Mouse (Mus musculus) lung, embryonic 15.5 days (tissue): ENCODE measurements around the gene Zfp212. TPM values are rescaled to one million over a fixed set of nuclear protein-coding genes. Genes with fewer than 3 reads are reported as not detected.
"Not testable (repeated sequence)": the region's sequence is repeated elsewhere in the genome, so short reads cannot be mapped to it uniquely, and the experiment has no call there.

Experiments
- ATAC-seq: fragments of 200-750 bp; cut with Nextera tagmentation; 2 replicates; pipeline ENCODE4 v1.8.0; 2017; ENCODE audit warnings: moderate number of reproducible peaks, borderline replicate concordance; ENCODE audit not compliant: low FRiP score, low TSS enrichment; ENCODE audit errors: extremely low read depth
- H3K27ac ChIP-seq: fragments of 300-500 bp; sonication (generic); 2 replicates; pipeline ENCODE4 v1.5.1; 2015; ENCODE audit warnings: moderate library complexity, mild to moderate bottlenecking, inconsistent platforms
- H3K27me3 ChIP-seq: fragments of 300-500 bp; sonication (generic); 2 replicates; pipeline ENCODE4 v1.6.1; 2015; ENCODE audit warnings: inconsistent platforms
- H3K36me3 ChIP-seq: fragments of 300-500 bp; sonication (generic); 2 replicates; pipeline ENCODE4 v1.6.1; 2015; ENCODE audit warnings: inconsistent platforms
- H3K4me1 ChIP-seq: fragments of 300-500 bp; sonication (generic); 2 replicates; pipeline ENCODE4 v1.6.1; 2015; ENCODE audit warnings: inconsistent platforms
- H3K4me2 ChIP-seq: fragments of 300-500 bp; sonication (generic); 2 replicates; pipeline ENCODE4 v1.6.1; 2015; ENCODE audit warnings: inconsistent platforms, mild to moderate bottlenecking, moderate library complexity
- H3K4me3 ChIP-seq: fragments of 300-500 bp; sonication (generic); 2 replicates; pipeline ENCODE4 v1.5.1; 2015; ENCODE audit warnings: mild to moderate bottlenecking, inconsistent platforms
- H3K9ac ChIP-seq: fragments of 300-500 bp; sonication (generic); 2 replicates; pipeline ENCODE4 v1.6.1; 2015; ENCODE audit warnings: inconsistent platforms
- H3K9me3 ChIP-seq: fragments of 300-500 bp; sonication (generic); 2 replicates; pipeline ENCODE4 v1.6.1; 2016; ENCODE audit warnings: inconsistent platforms
- WGBS: fragments of 180-500 bp; shearing (Covaris S2); methylation state at CpG from one replicate; pipeline ENCODE4 v1.1.7; 2015; 5-methylcytosine and 5-hydroxymethylcytosine counted together
- polyA plus RNA-seq: library from polyadenylated mRNA; unstranded; fragments of >200 nt; fragmentation: Nextera tagmentation; extraction: Ambion mirVana; gene quantifications from 2 replicates; pipeline ENCODE4 v1.2.1, GENCODE M21; 2015

The Zfp212 gene
- polyA plus RNA-seq, 1 experiment from 2014 or later, result 18.6 TPM

DNA sequence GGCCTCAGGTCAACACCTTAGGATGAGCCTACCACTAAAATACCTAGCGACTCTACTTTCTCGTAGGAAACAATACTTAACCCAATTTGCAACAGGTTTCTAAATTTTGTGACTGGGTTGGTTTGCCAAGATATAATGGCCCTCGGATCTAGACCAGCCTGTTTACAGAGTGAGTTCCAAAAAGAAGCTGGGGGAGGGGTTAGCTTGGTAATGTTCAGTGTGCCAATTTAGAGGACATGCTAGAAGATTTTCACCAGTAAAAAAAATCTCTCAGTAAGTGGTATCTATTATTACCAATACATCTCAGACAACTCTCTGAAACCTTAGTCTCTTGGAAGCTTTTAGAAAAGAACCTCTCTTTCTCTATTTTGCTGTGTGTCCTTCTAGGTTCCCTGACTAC lies 23.4 kb downstream of the Zfp212 start:
- H3K36me3 ChIP-seq, result peaks cover 12% of the 10 kb centered on the region; the same call in 1 of the 2 replicates
- H3K27me3 ChIP-seq, result no peaks in the 10 kb centered on the region
- peak overlapping the region; percentile 55 for H3K4me3 ChIP-seq
- H3K4me1 ChIP-seq, result peaks cover 13% of the 10 kb centered on the region; the same call in 1 of the 2 replicates
- WGBS, result 66% methylated on average over 3 of the region's 3 CpGs
- H3K9me3 ChIP-seq, result no peaks in the 10 kb centered on the region
- ATAC-seq, result no peak
- H3K9ac ChIP-seq, result peak overlapping the region; percentile 71
- peak overlapping the region; percentile 95 for H3K4me2 ChIP-seq
- H3K27ac ChIP-seq, result peak overlapping the region; percentile 57; the same call in 1 of the 2 replicates

DNA sequence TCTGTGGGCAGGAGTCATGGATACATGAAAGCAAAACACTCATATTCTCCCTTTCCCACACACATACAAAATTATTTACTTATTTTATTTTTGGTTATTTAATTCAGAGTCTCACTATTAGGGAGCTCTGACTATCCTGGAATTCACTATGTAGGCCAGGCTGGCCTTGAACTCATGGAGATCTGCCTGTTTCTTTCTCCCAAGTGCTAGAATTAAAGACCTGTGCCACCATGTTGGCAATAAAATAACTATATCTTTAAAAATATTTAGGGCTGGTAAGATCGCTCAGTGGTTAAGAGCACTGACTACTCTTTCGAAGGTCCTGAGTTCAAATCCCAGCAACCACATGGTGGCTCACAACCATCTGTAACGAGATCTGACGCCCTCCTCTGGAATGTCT lies 27.1 kb downstream of the Zfp212 start:
- no peak overlapping the region for H3K9ac ChIP-seq
- H3K27ac ChIP-seq, result no peak overlapping the region
- H3K36me3 ChIP-seq, result peaks cover 17% of the 10 kb centered on the region; the same call in 1 of the 2 replicates
- H3K4me1 ChIP-seq, result peaks cover 12% of the 10 kb centered on the region; the same call in 1 of the 2 replicates
- ATAC-seq, result no peak
- H3K9me3 ChIP-seq, result no peaks in the 10 kb centered on the region
- H3K4me2 ChIP-seq, result no peak overlapping the region
- no peaks in the 10 kb centered on the region for H3K27me3 ChIP-seq
- no peak overlapping the region for H3K4me3 ChIP-seq
- WGBS, result 93% methylated on average over 4 of the region's 4 CpGs

DNA sequence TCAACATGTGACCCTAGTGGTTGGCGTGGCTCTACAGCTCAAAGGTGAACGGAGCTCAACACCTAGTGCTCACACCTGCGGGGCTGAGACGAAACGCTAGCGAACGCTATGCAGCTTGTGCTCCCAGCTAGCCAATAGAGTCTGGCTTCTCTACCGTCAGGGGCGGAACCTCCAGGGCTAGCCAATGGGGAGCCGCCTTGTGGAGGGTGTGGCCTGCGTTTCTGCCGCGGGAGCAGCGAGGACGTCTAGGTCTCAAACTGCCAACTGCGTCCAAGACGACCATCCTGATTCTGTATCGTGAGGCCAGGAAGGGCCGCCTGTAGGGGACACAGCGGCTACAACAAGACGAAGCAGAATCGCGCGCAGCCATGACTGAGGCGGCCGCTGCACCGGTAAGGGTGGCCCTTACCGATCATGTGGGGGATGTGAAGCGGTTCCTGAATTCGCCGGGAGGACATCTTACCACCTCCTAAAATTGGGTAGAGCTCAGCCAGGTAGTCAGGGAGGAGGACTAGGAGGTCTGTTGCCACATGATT lies 33.0 kb downstream of the Zfp212 start, which contains the start of gene Zfp956:
TSS of gene Zfp956 (plus strand) at position 200 of the 536 bp plus-strand sequence.
- peak; percentile 99 for ATAC-seq
- peak within 1 kb of the TSS; percentile 58 for H3K9ac ChIP-seq
- 0 out of 2 replicates have a peak, but pooled peaks cover 5% of the 10 kb centered on the region for H3K36me3 ChIP-seq
- H3K9me3 ChIP-seq, result no peaks in the 10 kb centered on the region
- no peaks in the 10 kb centered on the region for H3K4me1 ChIP-seq
- H3K4me3 ChIP-seq, result peak within 1 kb of the TSS; percentile 58
- H3K4me2 ChIP-seq, result peak within 1 kb of the TSS; percentile 69
- WGBS, result 1% methylated on average over 31 of the region's 31 CpGs
- peak within 1 kb of the TSS; percentile 57 for H3K27ac ChIP-seq
- H3K27me3 ChIP-seq, result no peaks in the 10 kb centered on the region

DNA sequence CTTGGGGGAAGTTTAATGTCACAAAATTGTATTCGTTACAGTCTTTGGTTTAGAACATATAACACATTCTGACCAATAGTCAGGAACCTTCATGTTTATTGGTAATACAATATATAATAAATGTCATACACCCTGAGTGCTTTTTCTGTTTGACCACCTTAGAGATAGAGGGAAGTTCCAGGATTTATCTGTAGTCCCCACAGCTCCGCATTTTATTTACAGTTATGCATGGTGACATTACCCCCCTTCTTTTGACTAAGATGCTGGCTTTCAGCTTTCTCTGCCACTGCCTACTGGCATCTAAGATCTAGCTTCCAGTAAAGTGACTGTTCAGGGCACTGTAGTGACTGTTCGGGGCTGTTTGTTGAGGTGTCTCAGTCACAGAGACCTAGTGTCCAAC lies 34.1 kb downstream of the Zfp212 start:
- WGBS, result 82% methylated on average over 3 of the region's 3 CpGs
- Histone ChIP-seq H3K27ac (no peak overlapping the region), H3K27me3 (no peaks in the 10 kb centered on the region), H3K4me2 (peak overlapping the region; percentile 69), H3K4me3 (peak overlapping the region; percentile 58), H3K36me3 (0 out of 2 replicates have a peak, but pooled peaks cover 5% of the 10 kb centered on the region), H3K4me1 (no peaks in the 10 kb centered on the region), H3K9ac (no peak overlapping the region; the same call in 1 of the 2 replicates), H3K9me3 (no peaks in the 10 kb centered on the region)
- no peak for ATAC-seq

DNA sequence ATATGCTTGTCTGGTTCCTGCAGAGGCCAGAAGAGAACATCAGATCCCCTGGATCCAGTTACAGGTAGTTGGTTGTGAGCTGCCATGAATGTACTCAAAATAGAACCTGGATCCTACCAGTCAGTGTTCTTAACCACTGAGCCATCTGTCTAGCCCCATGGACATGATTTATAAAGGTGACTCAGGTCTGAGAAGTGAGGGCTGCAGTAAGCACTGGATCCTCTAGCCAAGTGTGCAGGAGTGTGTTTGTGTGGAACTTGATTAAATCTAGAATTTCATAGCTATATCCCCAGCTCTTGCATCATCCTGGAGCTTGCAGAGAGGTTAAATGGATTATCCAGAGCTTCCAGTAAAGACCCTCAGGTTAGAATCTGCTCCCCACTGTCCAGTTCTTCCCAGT lies 37.5 kb downstream of the Zfp212 start:
- ATAC-seq, result no peak
- Histone ChIP-seq H3K4me1 (no peaks in the 10 kb centered on the region), H3K27ac (no peak overlapping the region), H3K27me3 (no peaks in the 10 kb centered on the region), H3K36me3 (0 out of 2 replicates have a peak, but pooled peaks cover 15% of the 10 kb centered on the region), H3K4me2 (no peak overlapping the region), H3K4me3 (no peak overlapping the region), H3K9me3 (no peaks in the 10 kb centered on the region), H3K9ac (no peak overlapping the region)

DNA sequence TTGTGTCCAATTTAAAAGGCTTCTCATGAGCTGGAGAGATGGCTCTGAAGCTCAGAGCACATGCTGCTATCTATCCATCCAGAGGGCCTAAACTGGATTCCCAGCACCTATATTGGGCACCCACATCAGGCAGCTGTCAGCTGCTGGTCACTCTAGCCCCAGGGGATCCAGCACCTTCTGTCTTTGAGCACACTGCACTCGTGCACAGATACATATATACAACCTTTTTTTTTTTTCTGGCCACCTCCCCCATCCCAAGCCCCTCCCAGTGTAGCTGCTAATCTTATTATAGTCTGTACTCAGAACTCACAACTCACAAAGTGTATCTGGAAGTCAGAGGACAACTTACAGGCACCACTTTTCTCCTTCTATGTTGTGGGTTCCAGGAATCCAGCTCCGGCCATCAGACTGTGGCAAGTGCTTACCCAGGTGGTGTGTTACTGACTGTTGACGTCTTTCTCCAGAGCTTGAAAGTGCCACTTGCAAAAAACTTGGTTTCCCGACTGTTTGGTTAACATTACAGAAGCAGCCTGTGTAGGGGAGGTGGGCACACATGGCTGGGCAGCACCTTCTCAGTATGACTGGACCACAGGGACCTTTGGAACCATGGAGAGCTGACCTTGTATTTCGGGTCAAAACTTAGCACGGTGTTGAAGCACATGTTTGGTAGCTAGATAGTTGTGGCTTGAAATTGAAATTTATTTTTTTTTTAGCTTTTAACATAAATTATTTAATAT lies 40.6 kb downstream of the Zfp212 start:
- H3K36me3 ChIP-seq, result peaks cover 27% of the 10 kb centered on the region
- H3K9me3 ChIP-seq, result no peaks in the 10 kb centered on the region
- ATAC-seq, result no peak
- WGBS, result 81% methylated on average over 6 of the region's 6 CpGs
- H3K27me3 ChIP-seq, result no peaks in the 10 kb centered on the region
- H3K4me1 ChIP-seq, result no peaks in the 10 kb centered on the region
- H3K27ac ChIP-seq, result no peak overlapping the region
- no peak overlapping the region for H3K9ac ChIP-seq
- H3K4me3 ChIP-seq, result no peak overlapping the region
- H3K4me2 ChIP-seq, result no peak overlapping the region

DNA sequence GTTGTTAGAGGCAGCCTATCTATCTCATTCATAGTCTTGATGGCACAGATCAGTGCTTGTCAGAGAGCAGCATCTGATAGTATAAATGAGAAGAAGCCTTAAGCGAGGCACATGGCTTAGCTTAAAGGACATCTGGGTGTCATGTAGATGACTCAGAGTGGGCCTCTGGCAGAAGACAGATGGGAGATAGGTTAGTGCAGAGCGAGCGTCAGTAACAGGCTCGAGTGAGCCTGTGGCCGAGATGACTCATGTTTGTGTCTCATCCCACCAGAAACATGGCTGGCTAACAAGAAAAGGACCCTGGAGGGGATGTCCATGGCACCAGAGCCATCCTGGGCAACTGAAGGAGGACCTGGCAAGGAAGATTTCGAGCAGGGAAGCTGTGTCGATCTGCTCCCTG lies 42.8 kb downstream of the Zfp212 start:
- no peaks in the 10 kb centered on the region for H3K27me3 ChIP-seq
- no peak for ATAC-seq
- H3K4me3 ChIP-seq, result no peak overlapping the region
- WGBS, result 79% methylated on average over 7 of the region's 7 CpGs
- no peak overlapping the region for H3K4me2 ChIP-seq
- no peak overlapping the region for H3K27ac ChIP-seq
- no peaks in the 10 kb centered on the region for H3K9me3 ChIP-seq
- H3K9ac ChIP-seq, result no peak overlapping the region
- H3K36me3 ChIP-seq, result peaks cover 27% of the 10 kb centered on the region
- H3K4me1 ChIP-seq, result no peaks in the 10 kb centered on the region

DNA sequence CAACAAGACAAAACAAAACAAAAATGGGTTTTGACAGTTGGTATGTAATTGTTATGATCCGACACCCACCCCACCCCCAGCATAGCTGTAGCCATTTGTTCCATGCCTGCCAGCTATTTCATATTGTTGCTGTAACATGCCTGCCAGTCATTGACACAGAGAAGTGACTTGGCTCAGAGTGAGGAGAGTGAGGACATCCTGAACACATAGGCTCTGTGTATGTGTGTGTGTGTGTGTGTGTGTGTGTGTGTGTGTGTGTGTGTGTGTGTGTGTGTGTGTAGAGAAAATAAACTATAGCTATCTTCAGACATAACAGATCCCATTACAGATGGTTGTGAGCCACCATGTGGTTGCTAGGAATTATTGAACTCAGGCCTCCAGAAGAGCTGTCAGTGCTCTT lies 47.9 kb downstream of the Zfp212 start:
- not testable (repeated sequence) for H3K4me2 ChIP-seq, H3K27ac ChIP-seq, H3K9me3 ChIP-seq, ATAC-seq, H3K4me1 ChIP-seq, H3K4me3 ChIP-seq, H3K27me3 ChIP-seq, H3K9ac ChIP-seq
- H3K36me3 ChIP-seq, result peaks cover 12% of the 10 kb centered on the region
- WGBS, result 70% methylated on average over 1 of the region's 1 CpGs

DNA sequence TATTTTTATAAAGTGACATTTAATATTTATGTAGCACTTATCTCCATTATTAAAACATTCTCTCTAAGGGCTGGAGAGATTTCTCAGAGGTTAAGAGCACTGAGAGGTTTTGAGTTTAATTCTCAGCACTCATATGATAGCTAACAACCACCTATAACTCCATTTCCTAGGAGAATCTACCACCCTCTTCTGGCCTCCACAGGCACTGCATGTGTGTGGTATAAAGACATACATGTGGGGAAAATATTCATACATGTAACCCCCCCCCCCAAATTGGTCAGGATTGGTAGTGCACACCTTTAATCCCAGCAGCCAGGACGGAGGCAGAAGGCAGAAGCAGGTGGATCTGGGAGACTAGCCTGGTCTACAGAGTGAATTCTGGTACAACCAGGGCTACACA lies 54.3 kb downstream of the Zfp212 start:
- 76% methylated on average over 1 of the region's 1 CpGs for whole genome bisulfite sequencing
- no peak overlapping the region for H3K4me2 ChIP-seq
- no peak overlapping the region for H3K27ac ChIP-seq
- H3K4me3 ChIP-seq, result no peak overlapping the region
- no peak overlapping the region for H3K9ac ChIP-seq
- H3K9me3 ChIP-seq, result no peaks in the 10 kb centered on the region
- no peaks in the 10 kb centered on the region for H3K4me1 ChIP-seq
- no peak for ATAC-seq
- H3K36me3 ChIP-seq, result no peaks in the 10 kb centered on the region
- H3K27me3 ChIP-seq, result no peaks in the 10 kb centered on the region

DNA sequence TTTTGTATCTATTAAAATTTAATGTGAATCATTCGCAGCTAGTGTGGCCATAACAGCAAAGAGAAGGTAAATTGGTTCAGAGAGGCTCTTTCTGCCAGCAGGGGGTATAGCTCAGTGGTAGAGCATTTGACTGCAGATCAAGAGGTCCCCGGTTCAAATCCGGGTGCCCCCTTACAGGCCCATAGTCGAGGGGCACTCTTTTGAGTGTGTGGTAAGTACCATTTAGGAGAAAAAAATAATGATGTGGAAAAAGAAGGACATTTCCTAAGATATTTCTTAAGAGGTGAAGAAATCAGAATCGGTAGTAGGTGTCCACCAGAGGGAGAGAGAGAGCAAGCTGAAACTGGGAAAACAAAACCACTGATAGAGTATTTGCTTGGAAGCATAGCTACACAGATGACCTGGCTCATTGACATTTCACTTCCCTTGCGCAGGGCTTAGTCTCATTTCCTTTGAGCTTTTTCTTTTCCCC lies 58.7 kb downstream of the Zfp212 start:
- 8% methylated on average over 6 of the region's 6 CpGs for WGBS
- Histone ChIP-seq H3K4me2 (no peak overlapping the region), H3K4me3 (no peak overlapping the region), H3K27me3 (no peaks in the 10 kb centered on the region), H3K4me1 (no peaks in the 10 kb centered on the region), H3K9me3 (no peaks in the 10 kb centered on the region), H3K9ac (no peak overlapping the region), H3K36me3 (no peaks in the 10 kb centered on the region), H3K27ac (peak overlapping the region; percentile 13; the same call in 1 of the 2 replicates)
- ATAC-seq, result peak; percentile 75; the same call in 1 of the 2 replicates
